ENCODE assay signal across 14 mouse cellular contexts in genomic region chr8:10705909-10706308, GRCm38 (mm10).
"Had no signal": no experiment of that assay in that cellular context is flagged by ENCODE, and none has a peak within 500 bp of the region (broad histone marks: within the 10 kb centered on the region; RNA-seq: fewer than 3 reads in every experiment).

No protein-coding gene starts in this region.

- ATAC-seq: lung, postnatal 0 days had no signal

- H3K4me3 ChIP-seq: lung, embryonic 15.5 days; megakaryocyte, embryonic 14.5 days; midbrain, embryonic 12.5 days; neural tube, embryonic 12.5 days; stomach, embryonic 15.5 days had no signal

- H3K4me2 ChIP-seq: lung, embryonic 15.5 days; midbrain, embryonic 12.5 days; neural tube, embryonic 12.5 days; stomach, embryonic 15.5 days had no signal

- H3K27me3 ChIP-seq: lung, embryonic 15.5 days; midbrain, embryonic 12.5 days; neural tube, embryonic 12.5 days; stomach, embryonic 15.5 days had no signal

- H3K27ac ChIP-seq: liver, embryonic 14.5 days; lung, embryonic 15.5 days; midbrain, embryonic 12.5 days; neural tube, embryonic 12.5 days; stomach, embryonic 15.5 days; stomach, postnatal 0 days had no signal

- H3K9me3 ChIP-seq: lung, embryonic 15.5 days; megakaryocyte, embryonic 14.5 days; midbrain, embryonic 12.5 days; neural tube, embryonic 12.5 days; stomach, embryonic 15.5 days had no signal

- H3K9ac ChIP-seq: liver, embryonic 14.5 days; lung, embryonic 15.5 days; midbrain, embryonic 12.5 days; neural tube, embryonic 12.5 days; stomach, embryonic 15.5 days had no signal

- H3K36me3 ChIP-seq: lung, embryonic 15.5 days; midbrain, embryonic 12.5 days; neural tube, embryonic 12.5 days; stomach, embryonic 15.5 days had no signal

- H3K4me1 ChIP-seq: lung, embryonic 15.5 days; megakaryocyte, embryonic 14.5 days; stomach, embryonic 15.5 days had no signal

- DNase-seq: lung, adult 18-20 months; lung, postnatal 4 days; right cerebral cortex, postnatal 14 days; thymus, adult 2 months; thymus, postnatal 25 days; thymus, postnatal 4 days had no signal
